Mouse (Mus musculus) cortical plate, adult 2 months (tissue): ENCODE measurements around the gene Ppp3cb.

Experiments used
- CTCF ChIP-seq: fragments of 200-500 bp; IDR thresholded peaks from 2 replicates; pipeline ENCODE4 v1.5.1; 2011; ENCODE audit warnings: mild to moderate bottlenecking, control low read depth, low read length; ENCODE audit not compliant: insufficient read depth; ENCODE audit errors: extremely low read depth
- POLR2A ChIP-seq: fragments of 200-500 bp; IDR thresholded peaks from 2 replicates; pipeline ENCODE4 v1.6.1; 2011; ENCODE audit warnings: mild to moderate bottlenecking, low read length, control low read depth; ENCODE audit not compliant: insufficient read depth; ENCODE audit errors: extremely low read depth

GRCm38 (mm10) chr14:20561897-20562296, 15.5 kb upstream of the Ppp3cb start:
- no peak for TF ChIP-seq CTCF
- no peak for TF ChIP-seq POLR2A
